Mouse (Mus musculus) leukemia stem cell, adult 10-12 weeks (primary cell): Measurements from ENCODE around the gene Cpm. TPM values are rescaled to one million over a fixed set of nuclear protein-coding genes. Genes with fewer than 3 reads are reported as not detected.

Experiments used
- polyA plus RNA-seq: library from polyadenylated mRNA; stranded (reverse); fragments of >175 nt; gene quantifications from 2 replicates; pipeline ENCODE4 v1.2.3, GENCODE M21; 2012; ENCODE audit warnings: low replicate concordance

Gene Cpm
- polyA plus RNA-seq: 0.29 and 0.43 TPM in 2 replicates

DNA sequence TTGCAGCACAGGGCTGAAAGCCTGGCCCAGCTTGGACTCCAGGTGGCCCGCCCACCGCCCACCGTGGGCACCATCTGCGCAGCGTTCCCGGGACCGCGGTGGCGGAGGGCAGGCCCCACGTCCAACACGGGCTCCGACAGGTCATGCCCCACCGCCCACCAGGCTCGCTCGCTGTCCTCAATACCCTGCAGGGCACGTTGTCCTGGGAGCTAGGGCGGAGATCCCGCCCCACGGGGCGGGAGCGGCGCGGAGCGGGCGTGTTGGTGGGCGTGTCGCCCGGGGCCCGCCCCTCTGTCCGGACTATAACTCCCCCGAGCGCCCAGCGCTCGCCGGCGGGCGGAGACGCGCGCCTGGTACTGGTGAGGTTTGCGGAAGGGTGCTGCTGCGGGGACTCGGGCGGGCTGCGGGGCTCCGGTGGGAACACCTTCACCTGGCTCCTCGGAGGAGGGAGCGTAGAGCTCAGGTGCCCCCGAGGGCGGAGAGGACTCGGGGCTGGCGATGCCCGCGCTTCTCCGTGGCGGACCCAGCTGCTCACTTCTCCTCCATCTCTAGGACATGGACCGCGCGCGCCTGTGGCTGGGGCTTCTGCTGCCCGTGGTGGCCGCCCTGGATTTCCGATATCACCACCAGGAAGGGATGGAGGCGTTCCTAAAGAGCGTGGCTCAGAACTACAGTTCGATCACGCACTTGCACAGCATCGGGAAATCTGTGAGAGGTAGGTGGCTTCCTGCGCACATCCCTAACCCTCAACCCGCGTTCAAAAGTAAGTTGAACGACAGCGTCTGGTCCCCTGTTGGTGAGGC, at the start of gene Cpm:
Gene Cpm, plus strand, starts transcription at position 332 of the 803 bp plus-strand sequence.

DNA sequence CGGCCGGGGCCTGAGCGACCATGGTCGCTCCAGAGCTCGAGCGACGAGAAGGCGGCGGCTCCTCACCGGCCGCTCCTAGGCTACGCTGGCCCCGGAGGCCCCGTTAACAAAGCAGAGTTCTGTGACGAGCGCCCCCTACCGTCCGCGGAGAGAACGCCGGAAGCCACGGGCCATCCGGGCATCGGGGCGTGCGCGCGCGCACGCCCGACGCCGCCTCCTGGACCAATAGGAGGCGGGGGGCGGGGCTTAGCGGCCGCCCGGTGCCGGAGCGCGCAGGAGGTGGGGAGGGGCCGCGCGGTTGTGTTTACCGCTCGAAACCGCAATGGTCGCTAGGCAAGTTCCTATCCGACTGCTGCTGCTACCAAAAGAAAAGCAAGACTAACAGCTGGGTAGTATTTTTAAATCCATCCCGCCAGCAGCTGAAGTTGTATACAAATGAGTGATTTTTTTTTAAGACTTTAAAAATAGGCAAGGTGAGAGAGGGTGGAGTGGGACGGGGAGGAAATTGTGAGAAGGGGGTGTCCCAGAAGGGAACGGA, 81.4 kb downstream of the Cpm start, which contains the start of gene Mdm2:
Gene Mdm2, minus strand, starts transcription at position 155 of the 538 bp plus-strand sequence.

Other genes with a start within 250 kb of the Cpm start
- 687 and 841 TPM in 2 replicates for gene Cpsf6, start 249.5 kb upstream of the Cpm start, polyA plus RNA-seq
- 30.1 and 42.0 TPM in 2 replicates for gene Mdm2, start 81.3 kb downstream of the Cpm start, polyA plus RNA-seq
- gene Slc35e3, start 116.9 kb downstream of the Cpm start, polyA plus RNA-seq: 1.0 and 2.4 TPM in 2 replicates
- 18.7 and 26.6 TPM in 2 replicates for gene Nup107, start 163.2 kb downstream of the Cpm start, polyA plus RNA-seq
- gene Rap1b, start 216.5 kb downstream of the Cpm start, polyA plus RNA-seq: 20.6 and 23.1 TPM in 2 replicates